Mouse (Mus musculus) limb, embryonic 15.5 days (tissue): Measurements from ENCODE around the gene Ttc30a1. TPM values are rescaled to one million over a fixed set of nuclear protein-coding genes. Genes with fewer than 3 reads are reported as not detected.

Experiments used
- polyA plus RNA-seq: library from polyadenylated mRNA; unstranded; fragments of >200 nt; fragmentation: Nextera tagmentation; extraction: Ambion mirVana; gene quantifications from 2 replicates; pipeline ENCODE4 v1.2.1, GENCODE M21; 2015

Ttc30a1 gene
- polyA plus RNA-seq, 1 experiment from 2014 or later = 6.3 TPM

Other genes starting within 250 kb of the Ttc30a1 start
- gene Agps, start 149.8 kb downstream of the Ttc30a1 start, polyA plus RNA-seq = 22.3 and 23.3 TPM in 2 replicates
- 12.8 and 12.9 TPM in 2 replicates for gene Ttc30b, start 43.4 kb downstream of the Ttc30a1 start, polyA plus RNA-seq
- 0.18 and 0.30 TPM in 2 replicates for gene Ttc30a2, start 3.8 kb downstream of the Ttc30a1 start, polyA plus RNA-seq